Mouse (Mus musculus) naive thymus-derived CD4-positive, alpha-beta T cell, adult 2 months (primary cell): ENCODE results near the gene Odf4.
"Not testable (repeated sequence)": the region's sequence is repeated elsewhere in the genome, so short reads cannot be mapped to it uniquely, and the experiment has no call there.

Experiments
- DNase-seq: peaks from one replicate; pipeline ENCODE4 v3.0.0-alpha.2; 2011; ENCODE audit warnings: low read depth

Odf4 gene

GRCm38 (mm10) chr11:68946806-68947440 is 20.0 kb upstream of the Odf4 start:
- DNase-seq, result no peak

- no peak for DNase-seq
Observed at GRCm38 (mm10) chr11:68946001-68946400, 19.1 kb upstream of the Odf4 start.

GRCm38 (mm10) chr11:68945245-68945644 is 18.4 kb upstream of the Odf4 start:
- DNase-seq, result no peak

- no peak for DNase-seq
Observed at GRCm38 (mm10) chr11:68942731-68943130, 15.8 kb upstream of the Odf4 start.

- DNase-seq, result no peak
Observed at GRCm38 (mm10) chr11:68940516-68940915, 13.6 kb upstream of the Odf4 start.

DNA sequence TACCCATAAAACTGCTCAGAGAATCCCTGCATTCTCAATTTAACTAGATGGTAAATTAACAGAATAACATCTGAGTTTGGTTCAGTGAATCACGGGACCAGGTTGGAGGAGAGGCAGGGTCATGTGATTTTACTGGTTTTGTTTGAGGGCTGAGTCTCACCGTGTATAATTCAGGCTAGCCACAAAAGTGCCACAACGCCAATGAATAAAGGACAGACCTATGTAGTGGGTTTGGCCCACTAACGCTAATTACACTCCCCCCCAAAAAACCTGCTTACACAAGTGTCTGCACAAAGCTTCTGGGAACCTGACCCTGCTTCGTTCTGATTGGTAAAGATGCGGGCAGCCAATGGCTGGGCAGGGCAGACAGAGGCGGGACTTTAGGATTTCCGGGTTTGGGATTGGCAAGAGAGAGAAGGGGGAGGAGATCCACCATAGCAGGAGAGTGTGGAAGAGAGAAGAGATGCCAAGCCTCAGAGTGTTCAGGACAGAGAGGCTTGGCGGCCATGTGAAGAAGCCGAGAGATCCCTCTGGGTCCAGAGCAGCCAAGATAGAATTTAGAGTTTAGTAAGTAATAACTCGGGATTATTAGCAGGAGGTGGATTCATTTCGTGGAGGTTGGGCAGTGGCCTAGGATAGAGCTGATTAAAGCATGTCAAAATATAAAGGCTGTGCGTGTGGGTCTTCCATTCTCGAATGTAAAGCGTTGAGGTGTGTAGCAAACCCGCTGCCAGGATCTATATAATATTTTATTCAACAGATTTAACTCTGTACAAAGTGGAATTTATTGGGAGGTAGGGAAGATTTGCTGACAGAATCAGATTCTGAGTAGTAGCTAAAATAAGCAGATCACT is 12.8 kb upstream of the Odf4 start:
- DNase-seq, result peak; percentile 88

DNA sequence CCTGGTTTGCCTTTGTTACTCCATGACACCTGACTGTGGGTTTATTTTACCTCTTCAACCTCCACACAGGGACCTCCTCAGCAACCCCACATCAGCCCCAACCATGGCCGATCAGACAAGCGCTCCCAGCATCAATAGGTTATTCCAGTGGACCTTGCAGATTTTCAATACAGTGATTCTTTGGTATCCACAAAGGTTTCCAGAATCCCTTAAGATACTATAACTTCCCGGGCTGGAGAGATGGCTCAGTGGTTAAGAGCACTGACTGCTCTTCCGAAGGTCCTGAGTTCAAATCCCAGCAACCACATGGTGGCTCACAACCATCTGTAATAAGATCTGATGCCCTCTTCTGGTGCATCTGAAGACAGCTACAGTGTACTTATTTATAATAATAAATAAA is 10.1 kb upstream of the Odf4 start:
- DNase-seq, result not testable (repeated sequence)

- DNase-seq, result no peak
Observed at GRCm38 (mm10) chr11:68933885-68934507, 7.1 kb upstream of the Odf4 start.

DNA sequence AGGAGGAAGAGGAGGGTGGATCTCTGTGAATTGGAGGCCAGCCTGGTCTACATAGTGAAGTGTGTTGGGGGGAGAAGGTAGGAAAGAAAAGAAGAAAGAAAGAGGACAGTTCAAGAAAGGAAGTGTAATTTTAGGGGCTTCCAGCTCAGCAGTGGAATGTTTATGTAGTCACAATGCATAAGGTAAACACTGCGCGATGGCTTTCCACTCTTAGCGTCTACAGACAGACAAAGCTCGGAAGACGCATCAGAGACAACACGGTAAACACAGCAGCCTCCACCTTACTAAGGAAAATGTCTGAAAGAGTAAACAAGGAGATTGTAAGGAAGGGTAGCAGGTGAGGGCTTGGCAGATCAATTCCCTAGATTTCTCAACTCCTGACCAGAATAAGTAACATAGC is 3.1 kb upstream of the Odf4 start:
- DNase-seq, result no peak

- DNase-seq, result no peak
Observed at GRCm38 (mm10) chr11:68924749-68925148, 2.1 kb downstream of the Odf4 start.

DNA sequence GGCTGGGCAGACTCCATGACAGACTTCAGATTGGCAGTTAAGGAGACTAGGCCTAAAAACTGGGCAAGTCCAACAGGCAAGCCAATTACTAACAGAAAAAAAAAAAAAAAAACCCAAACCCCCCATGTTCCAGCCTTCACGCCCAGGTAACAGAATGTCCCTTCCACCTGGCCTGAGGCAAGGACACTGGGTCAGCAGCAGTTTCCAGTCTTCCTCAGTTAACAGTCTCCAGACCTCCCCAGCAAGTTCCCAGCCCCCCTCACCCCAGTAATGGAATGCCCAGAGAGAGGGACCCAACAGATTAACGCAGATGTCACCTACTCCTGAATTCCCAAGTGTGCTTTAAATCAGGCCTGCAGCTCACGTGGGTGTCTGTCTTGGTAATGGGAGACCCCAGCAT is 3.7 kb downstream of the Odf4 start:
- no peak for DNase-seq

GRCm38 (mm10) chr11:68914566-68914965 is 12.3 kb downstream of the Odf4 start:
- no peak for DNase-seq

- DNase-seq, result no peak
Observed at GRCm38 (mm10) chr11:68911531-68912177, 15.2 kb downstream of the Odf4 start.

- DNase-seq, result no peak
Observed at GRCm38 (mm10) chr11:68908846-68909503, 17.9 kb downstream of the Odf4 start.

DNA sequence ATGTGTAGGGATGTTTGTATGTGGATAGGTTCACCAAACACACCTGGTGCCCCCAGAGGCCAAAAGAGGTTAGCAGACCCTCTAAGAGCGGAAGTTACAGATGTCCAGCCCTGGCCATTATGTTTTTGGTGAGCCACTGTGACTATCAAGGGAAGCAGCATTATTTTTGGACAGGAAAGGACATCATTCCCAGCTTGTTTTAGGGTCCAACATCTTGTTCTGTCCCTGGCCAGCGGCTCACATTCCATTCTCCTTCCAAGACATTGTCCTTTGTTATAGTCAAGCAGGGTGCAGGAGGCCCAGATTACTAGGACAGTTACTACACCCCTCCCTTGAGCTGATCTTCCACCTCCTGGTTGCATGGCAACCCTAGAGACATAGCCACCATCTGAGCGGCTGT is 19.6 kb downstream of the Odf4 start:
- DNase-seq, result no peak

GRCm38 (mm10) chr11:68906461-68906790 is 20.5 kb downstream of the Odf4 start:
- DNase-seq, result no peak

DNA sequence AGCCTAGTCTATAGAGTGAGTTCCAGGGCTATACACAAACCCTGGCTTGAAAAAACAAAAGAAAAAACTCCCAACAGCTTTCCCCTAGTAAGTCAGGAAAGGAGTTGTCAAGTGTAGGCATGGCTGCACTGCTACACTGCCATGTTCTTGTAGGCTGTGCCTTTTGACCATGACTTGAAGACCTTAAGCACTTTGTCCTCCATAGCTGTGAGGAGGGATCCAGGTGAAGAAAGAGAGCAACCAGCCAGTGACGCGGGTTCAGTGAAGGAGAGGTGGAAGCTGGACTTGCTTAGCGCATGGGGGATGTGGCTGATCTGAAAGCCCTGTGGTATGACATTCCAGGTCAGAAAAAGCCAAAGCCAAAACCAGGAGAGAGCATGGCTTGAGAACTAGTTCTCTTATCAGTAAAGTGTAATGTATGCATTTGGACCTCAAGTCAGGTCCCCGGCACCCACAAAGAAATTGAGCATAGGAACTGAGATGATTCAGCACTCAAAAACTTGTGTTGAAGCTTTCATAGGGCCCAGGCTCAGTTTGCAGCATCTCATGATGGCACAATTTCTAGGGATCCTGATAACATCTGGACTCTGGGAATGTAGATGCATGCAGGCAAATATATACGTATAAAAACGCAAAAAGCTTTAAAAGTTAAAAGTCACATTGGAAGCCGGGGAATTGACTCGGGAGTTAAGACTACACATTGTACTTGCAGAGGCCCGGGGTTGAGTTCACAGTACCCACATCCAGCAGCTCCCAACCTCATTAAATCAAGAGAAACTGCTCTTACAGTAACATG is 21.0 kb downstream of the Odf4 start:
- no peak for DNase-seq

DNA sequence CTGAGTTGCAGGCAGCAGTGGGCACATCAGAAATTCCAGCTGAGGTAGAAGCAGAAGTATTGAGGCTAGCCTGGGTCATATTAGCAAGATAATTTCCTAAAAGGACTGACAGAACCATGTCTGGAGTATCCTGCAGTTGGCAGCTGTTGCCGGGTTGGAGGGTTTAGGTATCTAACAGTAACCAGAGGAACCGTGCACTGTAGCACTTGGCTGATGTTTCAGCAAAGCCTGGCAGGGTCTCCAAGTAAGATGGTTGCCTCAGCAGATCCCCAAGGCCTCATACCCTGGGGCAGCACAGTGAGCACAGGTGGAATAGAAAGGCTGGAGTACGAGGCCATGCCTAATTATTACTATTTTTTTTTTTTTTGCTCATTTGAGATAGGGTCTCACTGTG is 21.7 kb downstream of the Odf4 start:
- DNase-seq, result no peak

GRCm38 (mm10) chr11:68904375-68905137 is 22.3 kb downstream of the Odf4 start:
- DNase-seq, result peak; percentile 85

- DNase-seq, result peak; percentile 23
Observed at GRCm38 (mm10) chr11:68903775-68904174, 23.1 kb downstream of the Odf4 start.

DNA sequence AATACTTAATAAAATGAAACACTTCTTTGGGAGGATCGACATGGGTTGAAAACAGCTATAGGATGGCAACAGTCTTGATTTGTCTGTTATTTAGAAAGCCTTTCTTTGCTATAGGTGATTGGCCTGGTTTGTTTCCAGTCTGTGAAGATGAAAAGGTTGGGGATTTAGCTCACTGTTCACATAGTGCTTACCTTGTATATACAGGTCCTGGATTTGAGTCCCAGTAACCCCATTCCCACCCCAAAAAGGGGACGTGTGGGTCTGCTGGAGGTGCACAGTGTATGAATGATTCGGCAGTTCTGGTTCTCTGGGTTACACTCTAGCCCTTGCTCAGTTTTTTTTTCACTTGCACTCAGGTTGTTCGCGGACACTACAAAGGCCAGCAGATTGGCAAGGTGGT is 24.1 kb downstream of the Odf4 start:
- DNase-seq, result peak; percentile 16
